Mouse (Mus musculus) C3H10T1/2 (cell line): ENCODE measurements around the gene Tppp2. TPM values are rescaled to one million over a fixed set of nuclear protein-coding genes. Genes with fewer than 3 reads are reported as not detected.

Source experiments
- polyA plus RNA-seq, 2 experiments: library from polyadenylated mRNA; unstranded; fragments of >200 nt; fragmentation: generic; extraction: Trizol; gene quantifications; one replicate each; pipeline ENCODE4 v1.2.1; 2012; ENCODE audit warnings: missing spikeins in 2 of 2

The Tppp2 gene
- polyA plus RNA-seq: not detected

DNA sequence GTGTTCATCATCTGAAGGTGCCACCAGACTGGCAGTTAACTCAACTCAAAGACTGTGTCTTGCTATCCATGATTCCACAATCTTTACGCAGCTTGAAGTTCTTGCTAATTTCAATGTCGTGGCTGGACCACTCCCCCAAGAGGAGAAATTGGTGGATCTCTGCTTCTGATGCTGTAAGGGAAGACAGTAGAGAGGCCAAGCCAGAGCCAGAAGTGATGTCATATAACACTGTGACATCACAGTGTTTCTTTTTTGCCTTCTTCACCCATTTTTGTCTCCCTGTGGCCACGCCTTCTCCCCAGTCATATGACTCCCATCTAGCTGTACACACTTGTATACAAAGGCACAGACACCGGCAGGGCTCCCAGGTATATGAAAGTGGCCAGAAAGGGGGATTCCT is at the start of gene Tppp2:
Tppp2 (plus strand) TSS at position 301 of the 400 bp plus-strand sequence.

DNA sequence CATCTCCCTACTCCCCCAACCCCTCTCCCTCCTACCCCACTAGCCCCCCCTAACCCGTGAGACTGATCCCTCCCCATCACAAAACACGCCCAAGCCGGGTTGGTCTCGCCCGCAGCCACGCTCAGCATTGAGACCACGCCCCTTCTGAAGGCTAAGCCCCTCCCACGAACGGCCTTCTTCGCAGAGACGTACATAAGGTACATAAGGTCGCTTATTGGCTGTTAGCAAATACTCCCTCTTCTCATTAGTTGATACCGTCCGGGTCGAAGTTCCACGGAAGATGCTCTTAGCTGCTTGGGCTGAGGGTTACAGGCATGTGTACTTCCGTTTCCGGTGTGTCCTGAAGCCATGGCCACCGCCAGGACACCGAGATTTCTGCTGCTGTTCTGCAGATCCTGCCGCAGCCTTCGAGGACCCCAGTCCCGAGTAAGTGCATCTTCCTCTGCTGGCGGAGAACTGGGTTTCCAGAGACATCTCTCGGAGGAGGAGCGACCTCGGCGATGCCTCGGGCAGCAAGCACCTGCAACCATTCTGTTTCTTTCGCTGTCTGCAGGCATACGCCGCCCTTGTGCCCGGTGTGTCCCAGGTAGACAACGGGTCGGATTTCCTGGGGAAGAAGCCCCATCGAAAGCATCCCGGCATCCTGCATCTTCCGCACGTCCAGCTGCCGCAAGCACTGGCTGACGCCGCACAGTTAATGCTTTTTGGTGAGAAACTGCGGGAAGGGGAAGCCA is 33.5 kb upstream of the Tppp2 start, which contains the start of gene Mettl17:
Mettl17 (plus strand) TSS at position 245 of the 734 bp plus-strand sequence.

GRCm38 (mm10) chr14:51892191-51892939 is 25.9 kb upstream of the Tppp2 start, which contains the start of gene Slc39a2:
Slc39a2 (plus strand) TSS chr14:51892889.

GRCm38 (mm10) chr14:51913960-51914762 is 4.1 kb upstream of the Tppp2 start, which contains the start of gene Ndrg2:
Ndrg2 (minus strand) TSS chr14:51914158.

DNA sequence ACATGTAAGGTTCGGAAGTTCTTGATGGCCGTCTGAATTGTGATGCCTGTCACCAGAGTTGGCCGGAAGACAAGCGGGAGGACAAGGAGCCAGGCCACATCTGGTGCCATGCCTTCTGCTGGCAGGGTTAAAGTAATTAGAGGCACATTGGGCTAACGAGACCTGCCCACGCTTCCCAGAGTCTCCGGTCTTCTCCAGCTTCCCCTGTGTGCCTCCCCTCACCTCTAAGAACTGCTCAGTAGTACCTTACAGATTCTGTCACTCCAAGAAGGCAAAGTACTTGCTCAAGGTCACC is 4.3 kb downstream of the Tppp2 start, which contains the start of gene Rnase13:
Rnase13 (minus strand) TSS at position 203 of the 295 bp plus-strand sequence.

Other genes starting within 250 kb of the Tppp2 start
- not detected for gene Gm17079, start 223.0 kb upstream of the Tppp2 start, polyA plus RNA-seq
- not detected for gene Gm5800, start 201.2 kb upstream of the Tppp2 start, polyA plus RNA-seq
- not detected for gene Ang4, start 144.8 kb upstream of the Tppp2 start, polyA plus RNA-seq
- not detected for gene AY358078, start 118.4 kb upstream of the Tppp2 start, polyA plus RNA-seq
- gene Ear6, start 64.7 kb upstream of the Tppp2 start, polyA plus RNA-seq: not detected
- 10 to 100 TPM in 1 of 2 experiments, 1 to 10 TPM in 1; 8.6 to 20.3 TPM for gene Mettl17, start 33.6 kb upstream of the Tppp2 start, polyA plus RNA-seq
- under 1 TPM; 0.01 to 0.24 TPM for gene Slc39a2, start 25.5 kb upstream of the Tppp2 start, polyA plus RNA-seq
- under 1 TPM; 0.02 to 0.06 TPM for gene Ndrg2, start 4.3 kb upstream of the Tppp2 start, polyA plus RNA-seq
- under 1 TPM in 1 of 2 experiments, not detected in 1; 0.04 TPM for gene Rnase13, start 4.3 kb downstream of the Tppp2 start, polyA plus RNA-seq
- 10 to 100 TPM; 42.3 to 91.9 TPM for gene Arhgef40, start 66.3 kb downstream of the Tppp2 start, polyA plus RNA-seq
- gene Tmem253, start 97.2 kb downstream of the Tppp2 start, polyA plus RNA-seq: under 1 TPM; 0.16 to 0.35 TPM
- 10 to 100 TPM; 13.0 to 22.2 TPM for gene Zfp219, start 102.3 kb downstream of the Tppp2 start, polyA plus RNA-seq
- not detected for gene Olfr221, start 124.0 kb downstream of the Tppp2 start, polyA plus RNA-seq
- gene Hnrnpc, start 185.6 kb downstream of the Tppp2 start, polyA plus RNA-seq: 100 to 1,000 TPM in 1 of 2 experiments, 10 to 100 TPM in 1; 89.0 to 129 TPM
- 1 to 10 TPM; 1.5 to 2.2 TPM for gene Rpgrip1, start 192.3 kb downstream of the Tppp2 start, polyA plus RNA-seq